Mouse (Mus musculus): ENCODE measurements at regions not wholly inside any gene's neighbourhood (a gene's known extent, or its start where the extent isn't known, plus 50 kb on each side); places are given as distances from the start of the nearest gene placed in this dataset.

GRCm38 (mm10) chr1:34678734-34679068 lies 99.2 kb downstream of the Amer3 start:
- TF ChIP-seq CTCF (IDR thresholded peaks at IDR 0.05; ENCODE audit: borderline replicate concordance, insufficient read depth, low read depth, low read length) (no peak), POLR2A (IDR thresholded peaks at IDR 0.05; ENCODE audit: borderline replicate concordance, insufficient read depth, low read length) (no peak)
